Mouse (Mus musculus) limb, embryonic 14.5 days (tissue): Measurements from ENCODE around the gene Ahdc1. TPM values are rescaled to one million over a fixed set of nuclear protein-coding genes. Genes with fewer than 3 reads are reported as not detected.

ENCODE experiments used
- ATAC-seq: fragments of 200-750 bp; cut with Nextera tagmentation; 2 replicates; pipeline ENCODE4 v1.8.0; 2017; ENCODE audit warnings: low read depth, moderate number of reproducible peaks, moderate TSS enrichment; ENCODE audit not compliant: low FRiP score
- DNase-seq: peaks from one replicate; pipeline ENCODE4 v3.0.0-alpha.2; 2015; ENCODE audit warnings: low spot score
- H3K27ac ChIP-seq: fragments of 300-500 bp; sonication (generic); replicated peaks from 2 replicates; pipeline ENCODE4 v1.5.1; 2014; ENCODE audit warnings: low read depth, mild to moderate bottlenecking, low read length, moderate library complexity, mixed read lengths
- H3K27me3 ChIP-seq: fragments of 300-500 bp; sonication (generic); 2 replicates; pipeline ENCODE4 v1.6.1; 2014; ENCODE audit warnings: low read length, mixed read lengths; ENCODE audit not compliant: control insufficient read depth, insufficient read depth
- H3K36me3 ChIP-seq: fragments of 300-500 bp; sonication (generic); 2 replicates; pipeline ENCODE4 v1.6.1; 2014; ENCODE audit warnings: mild to moderate bottlenecking, low read length, moderate library complexity, mixed read lengths; ENCODE audit not compliant: control insufficient read depth, insufficient read depth
- H3K4me1 ChIP-seq: fragments of 300-500 bp; sonication (generic); 2 replicates; pipeline ENCODE4 v1.6.1; 2014; ENCODE audit warnings: antibody characterized with exemption, low read length, mixed read lengths; ENCODE audit not compliant: control insufficient read depth, insufficient read depth
- H3K4me2 ChIP-seq: fragments of 300-500 bp; sonication (generic); replicated peaks from 2 replicates; pipeline ENCODE4 v1.6.1; 2014; ENCODE audit warnings: low read depth, mild to moderate bottlenecking, low read length, moderate library complexity; ENCODE audit not compliant: severe bottlenecking
- H3K4me3 ChIP-seq: fragments of 300-500 bp; sonication (generic); replicated peaks from 2 replicates; pipeline ENCODE4 v1.5.1; 2014; ENCODE audit warnings: low read length
- H3K9ac ChIP-seq: fragments of 300-500 bp; sonication (generic); 2 replicates; pipeline ENCODE4 v1.6.1; 2014; ENCODE audit warnings: mild to moderate bottlenecking, low read depth, low read length, moderate library complexity; ENCODE audit not compliant: severe bottlenecking
- H3K9me3 ChIP-seq: fragments of 300-500 bp; sonication (generic); 2 replicates; pipeline ENCODE4 v1.6.1; 2016; ENCODE audit warnings: low read length; ENCODE audit not compliant: control insufficient read depth
- POLR2A ChIP-seq: fragments of 200-500 bp; IDR thresholded peaks from 2 replicates; pipeline ENCODE4 v1.8.0; 2012; ENCODE audit warnings: inconsistent platforms, mild to moderate bottlenecking, moderate library complexity, borderline replicate concordance; ENCODE audit not compliant: insufficient read depth, insufficient read length; ENCODE audit errors: extremely low read depth
- WGBS: fragments of 180-500 bp; shearing (Covaris S2); extraction: QIAGEN DNeasy Blood & Tissue Kit; methylation state at CpG from one replicate; pipeline ENCODE4 v1.1.7; 2014; 5-methylcytosine and 5-hydroxymethylcytosine counted together
- polyA plus RNA-seq, 2 experiments: library from polyadenylated mRNA; depleted of rRNA in 1 of 2; stranded (reverse) in 1 of 2; unstranded in 1 of 2; fragments of >200 nt; fragmentation: Nextera tagmentation in 1 of 2; extraction: Ambion mirVana in 1 of 2; gene quantifications; 2 replicates each; pipeline versions ENCODE4 v1.2.1 to v1.2.3; 2012 to 2014

Gene Ahdc1
- polyA plus RNA-seq, 2 experiments = 12.9 to 29.6 TPM

- H3K4me1 ChIP-seq = peaks cover 77% of the 10 kb centered on the region
Measured at GRCm38 (mm10) chr4:133089802-133090201, 78.7 kb downstream of the Ahdc1 start.

GRCm38 (mm10) chr4:133090276-133090719, 79.2 kb downstream of the Ahdc1 start:
- Histone ChIP-seq H3K27ac (peak overlapping the region; percentile 89), H3K9me3 (no peaks in the 10 kb centered on the region), H3K9ac (no peak overlapping the region), H3K27me3 (no peaks in the 10 kb centered on the region), H3K4me2 (peak overlapping the region; percentile 36), H3K4me3 (no peak overlapping the region), H3K36me3 (no peaks in the 10 kb centered on the region), H3K4me1 (peaks cover 77% of the 10 kb centered on the region)
- WGBS = 17% methylated on average over 8 of the region's 8 CpGs
- no peak for TF ChIP-seq POLR2A
- ATAC-seq (no peak), DNase-seq (peak; percentile 80)

More at GRCm38 (mm10) chr4:133089802-133090201, 78.7 kb downstream of the Ahdc1 start:
- Histone ChIP-seq H3K4me2 (peak overlapping the region; percentile 36; the same call in 1 of the 2 replicates), H3K4me3 (no peak overlapping the region), H3K36me3 (no peaks in the 10 kb centered on the region), H3K9me3 (no peaks in the 10 kb centered on the region), H3K27me3 (no peaks in the 10 kb centered on the region), H3K9ac (no peak overlapping the region), H3K27ac (peak overlapping the region; percentile 89)
- no peak for TF ChIP-seq POLR2A
- WGBS = 71% methylated on average over 4 of the region's 4 CpGs
- DNase-seq = no peak
- no peak for ATAC-seq

- no peak for TF ChIP-seq POLR2A
- Histone ChIP-seq H3K4me1 (peaks cover 76% of the 10 kb centered on the region), H3K4me3 (no peak overlapping the region), H3K4me2 (peak overlapping the region; percentile 36), H3K27me3 (no peaks in the 10 kb centered on the region), H3K9ac (peak overlapping the region; percentile 17; the same call in 1 of the 2 replicates), H3K9me3 (no peaks in the 10 kb centered on the region), H3K27ac (peak overlapping the region; percentile 89), H3K36me3 (no peaks in the 10 kb centered on the region)
- peak; percentile 86 for DNase-seq
- 6% methylated on average over 16 of the region's 18 CpGs for WGBS
- peak; percentile 69 for ATAC-seq
Measured at GRCm38 (mm10) chr4:133090720-133091458, 79.8 kb downstream of the Ahdc1 start.

DNA sequence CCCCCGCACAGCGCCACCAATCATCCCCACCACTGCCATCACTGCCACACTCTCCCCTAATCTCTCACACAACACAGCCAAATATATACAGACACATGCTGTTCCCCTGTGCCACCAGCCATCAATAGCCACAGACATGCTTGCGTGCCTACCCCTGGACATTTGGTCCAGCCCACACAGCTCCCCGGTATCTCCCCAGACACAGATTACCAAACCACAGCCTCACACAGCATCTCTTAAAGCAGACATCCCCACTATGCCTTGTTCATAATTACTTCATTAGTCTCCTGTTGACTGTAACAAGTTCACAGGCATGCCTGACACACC, 80.4 kb downstream of the Ahdc1 start:
- Histone ChIP-seq H3K4me2 (peak overlapping the region; percentile 36), H3K36me3 (no peaks in the 10 kb centered on the region), H3K9ac (peak overlapping the region; percentile 17; the same call in 1 of the 2 replicates), H3K9me3 (no peaks in the 10 kb centered on the region), H3K27me3 (no peaks in the 10 kb centered on the region), H3K4me1 (peaks cover 71% of the 10 kb centered on the region), H3K27ac (peak overlapping the region; percentile 89), H3K4me3 (no peak overlapping the region)
- WGBS = 68% methylated on average over 4 of the region's 4 CpGs
- no peak for TF ChIP-seq POLR2A
- DNase-seq (no peak), ATAC-seq (no peak)

DNA sequence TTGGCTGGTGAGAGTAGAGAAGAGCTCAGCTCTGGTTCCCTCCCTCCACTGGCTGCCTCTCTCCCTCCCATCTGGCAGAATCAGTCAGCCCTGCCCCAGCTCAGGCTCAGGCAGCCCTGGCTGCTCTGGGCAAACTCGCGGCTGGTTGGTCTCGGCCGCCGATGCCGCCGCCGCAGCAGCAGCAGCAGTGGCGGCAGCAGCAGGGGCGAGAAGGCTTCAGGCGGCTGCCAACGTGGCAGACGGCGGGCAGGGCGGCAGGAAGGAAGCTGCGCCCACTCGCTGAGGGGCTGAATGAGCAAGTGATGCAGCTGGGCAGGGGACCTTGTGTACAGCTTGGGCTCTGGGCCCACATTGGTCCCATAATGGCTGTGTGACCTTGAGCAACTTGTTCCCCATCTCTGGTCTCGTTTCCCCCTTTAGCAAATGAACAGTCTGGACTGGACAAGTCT, 81.4 kb downstream of the Ahdc1 start:
- H3K36me3 ChIP-seq = no peaks in the 10 kb centered on the region
- H3K9me3 ChIP-seq = no peaks in the 10 kb centered on the region
- DNase-seq = peak; percentile 68
- H3K9ac ChIP-seq = peak overlapping the region; percentile 49
- no peaks in the 10 kb centered on the region for H3K27me3 ChIP-seq
- H3K4me2 ChIP-seq = peak overlapping the region; percentile 40
- ATAC-seq = peak; percentile 39; the same call in 1 of the 2 replicates
- peak overlapping the region; percentile 15 for H3K4me3 ChIP-seq
- H3K27ac ChIP-seq = peak overlapping the region; percentile 89
- WGBS = 8% methylated on average over 14 of the region's 18 CpGs
- H3K4me1 ChIP-seq = peaks cover 66% of the 10 kb centered on the region
- no peak for TF ChIP-seq POLR2A
